Mouse (Mus musculus) G1E (cell line): ENCODE results near the gene Dock4.

Experiments
- CTCF ChIP-seq: IDR thresholded peaks from 2 replicates; pipeline ENCODE4 v1.5.1; 2012; ENCODE audit warnings: low read depth, low read length, inconsistent platforms, mixed read lengths
- POLR2AphosphoS5 ChIP-seq: IDR thresholded peaks from 2 replicates; pipeline ENCODE4 v1.6.1; 2012; ENCODE audit warnings: low read depth, low read length, inconsistent platforms; ENCODE audit not compliant: insufficient replicate concordance

DNA sequence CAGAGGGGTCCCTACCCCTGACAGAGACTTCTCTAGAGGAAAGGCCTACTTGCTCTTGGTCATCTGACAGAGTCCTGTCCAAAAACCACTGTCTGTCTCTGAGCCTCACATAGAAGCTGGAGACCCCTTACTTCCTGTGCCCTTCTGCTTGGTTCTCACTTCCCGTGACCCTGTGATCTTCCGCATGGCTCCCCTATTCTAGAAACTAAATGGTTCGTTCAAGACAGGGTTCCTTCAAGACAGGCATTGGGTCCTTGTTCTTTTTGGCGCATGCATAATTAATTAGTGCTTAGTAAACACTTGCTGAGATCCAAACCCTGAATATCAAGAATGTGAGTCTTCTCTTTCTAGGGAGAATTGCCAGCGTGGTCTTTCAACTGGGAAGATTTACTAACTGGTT is 14.7 kb upstream of the Dock4 start:
- TF ChIP-seq CTCF (no peak), POLR2AphosphoS5 (no peak)
